Mouse (Mus musculus): ENCODE results near the gene Arhgef15. TPM values are rescaled to one million over a fixed set of nuclear protein-coding genes. Genes with fewer than 3 reads are reported as not detected.
"Not testable (repeated sequence)": the region's sequence is repeated elsewhere in the genome, so short reads cannot be mapped to it uniquely, and the experiment has no call there.

Gene Arhgef15
- 7.3 and 8.9 TPM in 2 replicates for polyA plus RNA-seq (2014; fragmentation: Nextera tagmentation; extraction: Ambion mirVana)

DNA sequence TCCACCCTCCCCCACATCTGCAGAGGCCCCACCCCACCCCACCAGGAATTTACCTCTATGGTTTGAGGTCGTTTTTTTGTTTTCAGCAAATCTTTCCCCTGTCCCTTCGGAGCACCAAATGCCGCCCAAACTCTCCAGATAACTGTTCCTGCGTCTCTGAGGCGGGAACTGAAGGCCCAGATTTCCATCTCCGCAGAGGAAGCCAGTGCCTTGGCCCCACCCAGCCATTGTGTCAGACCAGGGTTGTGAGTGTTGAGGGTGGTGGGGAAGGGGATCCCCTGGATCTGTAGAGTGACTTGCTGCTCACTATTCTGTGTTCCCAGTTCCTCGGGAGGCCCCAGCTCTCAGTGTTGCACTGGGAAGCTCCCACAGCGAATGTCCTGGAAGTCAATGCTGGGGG lies at the start of gene Arhgef15:
TSS of gene Arhgef15 (minus strand) at position 173 of the 400 bp plus-strand sequence.
- ATAC-seq (ENCODE audit: low read depth): no peak
- Histone ChIP-seq H3K27me3 (replicated peaks; ENCODE audit: control insufficient read depth, insufficient read depth, low read length) (peaks cover 17% of the 10 kb centered on the region), H3K4me2 (ENCODE audit: low read depth, low read length) (peak within 1 kb of the TSS; percentile 26; the same call in 1 of the 2 replicates), H3K9ac (ENCODE audit: low read depth, low read length) (peak within 1 kb of the TSS; percentile 37; the same call in 1 of the 2 replicates), H3K4me3 (ENCODE audit: low read depth, low read length) (peak within 1 kb of the TSS; percentile 11), H3K36me3 (ENCODE audit: control insufficient read depth, insufficient read depth, low read length) (no peaks in the 10 kb centered on the region), H3K27ac (replicated peaks; ENCODE audit: low read depth, low read length) (no peak within 1 kb of the TSS), H3K4me1 (ENCODE audit: control insufficient read depth, insufficient read depth, low read length) (no peaks in the 10 kb centered on the region; the same call in 1 of the 2 replicates), H3K9me3 (ENCODE audit: control insufficient read depth, low read length) (no peaks in the 10 kb centered on the region)
- no peak for DNase-seq (ENCODE audit: low spot score)
- 47% methylated on average over 8 of the region's 8 CpGs for WGBS

DNA sequence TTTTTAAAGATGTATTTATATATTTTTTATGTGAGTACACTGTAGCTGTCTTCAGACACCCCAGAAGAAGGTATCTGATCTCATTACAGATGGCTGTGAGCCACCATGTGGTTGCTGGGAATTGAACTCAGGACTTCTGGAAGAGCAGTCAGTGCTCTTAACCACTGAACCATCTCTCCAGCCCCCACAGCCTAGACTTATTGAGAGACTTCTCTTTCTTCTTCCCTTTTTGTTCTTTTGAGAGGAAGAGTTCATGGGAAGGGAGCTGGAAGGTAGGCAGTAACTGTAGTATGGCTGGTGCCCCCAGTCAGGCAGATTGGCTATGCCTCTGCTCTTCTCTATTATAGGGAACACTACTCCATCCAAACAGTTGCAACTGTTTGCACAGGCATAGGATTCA lies 49.3 kb upstream of the Arhgef15 start:
- peaks cover 21% of the 10 kb centered on the region; the same call in 1 of the 2 replicates for H3K36me3 ChIP-seq (ENCODE audit: control insufficient read depth, insufficient read depth, low read length)
- DNase-seq (ENCODE audit: low spot score); H3K4me1 ChIP-seq (ENCODE audit: control insufficient read depth, insufficient read depth, low read length); H3K27ac ChIP-seq (replicated peaks; ENCODE audit: low read depth, low read length); ATAC-seq (ENCODE audit: low read depth); H3K9ac ChIP-seq (ENCODE audit: low read depth, low read length); H3K27me3 ChIP-seq (replicated peaks; ENCODE audit: control insufficient read depth, insufficient read depth, low read length); H3K4me3 ChIP-seq (ENCODE audit: low read depth, low read length); H3K9me3 ChIP-seq (ENCODE audit: control insufficient read depth, low read length); H3K4me2 ChIP-seq (ENCODE audit: low read depth, low read length): not testable (repeated sequence)

DNA sequence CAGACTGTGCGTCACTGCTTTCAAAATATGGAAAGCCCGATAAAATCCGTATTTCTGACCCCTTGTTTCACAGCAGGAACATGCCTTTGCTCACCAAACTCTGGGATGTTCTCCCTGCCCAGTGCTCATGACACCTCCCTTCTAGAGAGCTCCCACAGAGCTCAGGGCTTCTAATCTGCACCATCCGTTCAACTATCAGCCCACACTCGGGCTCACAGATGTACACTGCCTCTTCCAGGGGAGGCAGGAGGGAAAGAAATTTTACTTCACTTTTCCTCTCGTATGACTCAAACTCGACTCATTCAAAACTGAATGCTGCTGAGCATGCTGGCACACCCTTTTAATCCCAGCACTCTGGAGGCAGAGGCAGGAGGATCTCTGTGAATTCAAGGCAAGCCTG lies 47.9 kb upstream of the Arhgef15 start:
- DNase-seq (ENCODE audit: low spot score): no peak
- Histone ChIP-seq H3K36me3 (ENCODE audit: control insufficient read depth, insufficient read depth, low read length) (peaks cover 35% of the 10 kb centered on the region), H3K27ac (replicated peaks; ENCODE audit: low read depth, low read length) (no peak overlapping the region), H3K4me1 (ENCODE audit: control insufficient read depth, insufficient read depth, low read length) (peaks cover 7% of the 10 kb centered on the region), H3K9ac (ENCODE audit: low read depth, low read length) (no peak overlapping the region), H3K4me2 (ENCODE audit: low read depth, low read length) (no peak overlapping the region), H3K9me3 (ENCODE audit: control insufficient read depth, low read length) (no peaks in the 10 kb centered on the region), H3K27me3 (replicated peaks; ENCODE audit: control insufficient read depth, insufficient read depth, low read length) (no peaks in the 10 kb centered on the region), H3K4me3 (ENCODE audit: low read depth, low read length) (no peak overlapping the region)
- no peak for ATAC-seq (ENCODE audit: low read depth)
- WGBS: 87% methylated on average over 7 of the region's 7 CpGs

DNA sequence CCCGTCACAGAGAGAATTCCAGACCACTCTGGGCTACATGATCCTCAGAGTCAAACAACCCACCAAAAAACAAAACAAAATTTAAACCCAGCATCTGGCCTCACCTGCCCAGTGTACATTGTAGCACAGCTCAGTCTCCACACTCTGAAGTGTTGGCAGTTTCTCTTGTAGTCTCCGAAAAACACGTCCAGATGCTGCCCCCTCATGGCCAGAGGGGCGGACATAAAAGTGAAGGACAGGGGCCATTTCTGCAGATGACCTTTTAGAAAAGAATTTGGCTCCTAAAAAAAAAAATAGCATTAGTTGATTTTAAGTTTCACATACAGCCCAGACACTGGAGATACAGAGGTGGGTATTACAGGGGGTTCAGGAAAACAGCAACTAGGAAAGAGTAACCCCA lies 46.3 kb upstream of the Arhgef15 start:
- no peak overlapping the region for H3K4me2 ChIP-seq (ENCODE audit: low read depth, low read length)
- H3K27ac ChIP-seq (replicated peaks; ENCODE audit: low read depth, low read length): no peak overlapping the region
- no peaks in the 10 kb centered on the region for H3K27me3 ChIP-seq (replicated peaks; ENCODE audit: control insufficient read depth, insufficient read depth, low read length)
- H3K36me3 ChIP-seq (ENCODE audit: control insufficient read depth, insufficient read depth, low read length): peaks cover 50% of the 10 kb centered on the region
- no peak for ATAC-seq (ENCODE audit: low read depth)
- peaks cover 7% of the 10 kb centered on the region for H3K4me1 ChIP-seq (ENCODE audit: control insufficient read depth, insufficient read depth, low read length)
- WGBS: 55% methylated on average over 4 of the region's 4 CpGs
- no peaks in the 10 kb centered on the region for H3K9me3 ChIP-seq (ENCODE audit: control insufficient read depth, low read length)
- no peak overlapping the region for H3K9ac ChIP-seq (ENCODE audit: low read depth, low read length)
- DNase-seq (ENCODE audit: low spot score): no peak
- no peak overlapping the region for H3K4me3 ChIP-seq (ENCODE audit: low read depth, low read length)

DNA sequence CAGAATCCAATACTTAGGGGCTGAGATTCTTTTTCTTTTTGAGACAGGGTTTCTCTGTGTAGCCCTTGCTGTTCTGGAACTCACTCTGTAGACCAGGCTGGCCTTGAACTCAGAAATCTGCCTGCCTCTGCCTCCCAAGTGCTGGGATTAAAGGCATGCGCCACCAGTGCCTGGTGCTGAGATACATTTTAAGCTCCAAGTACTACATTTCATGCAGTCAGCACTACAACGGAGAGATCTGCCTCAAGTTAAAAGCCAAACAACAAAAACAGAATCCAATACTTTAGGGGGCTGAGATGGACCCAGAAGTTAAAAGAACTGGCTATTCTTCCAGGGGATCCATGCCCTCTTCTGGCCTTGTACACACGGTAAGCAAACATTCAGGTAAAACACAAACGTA lies 45.5 kb upstream of the Arhgef15 start:
- H3K9me3 ChIP-seq (ENCODE audit: control insufficient read depth, low read length); H3K4me2 ChIP-seq (ENCODE audit: low read depth, low read length); H3K4me3 ChIP-seq (ENCODE audit: low read depth, low read length); H3K4me1 ChIP-seq (ENCODE audit: control insufficient read depth, insufficient read depth, low read length); H3K27me3 ChIP-seq (replicated peaks; ENCODE audit: control insufficient read depth, insufficient read depth, low read length); H3K27ac ChIP-seq (replicated peaks; ENCODE audit: low read depth, low read length); ATAC-seq (ENCODE audit: low read depth); H3K9ac ChIP-seq (ENCODE audit: low read depth, low read length); DNase-seq (ENCODE audit: low spot score): not testable (repeated sequence)
- WGBS: 92% methylated on average over 4 of the region's 4 CpGs
- peaks cover 58% of the 10 kb centered on the region for H3K36me3 ChIP-seq (ENCODE audit: control insufficient read depth, insufficient read depth, low read length)

DNA sequence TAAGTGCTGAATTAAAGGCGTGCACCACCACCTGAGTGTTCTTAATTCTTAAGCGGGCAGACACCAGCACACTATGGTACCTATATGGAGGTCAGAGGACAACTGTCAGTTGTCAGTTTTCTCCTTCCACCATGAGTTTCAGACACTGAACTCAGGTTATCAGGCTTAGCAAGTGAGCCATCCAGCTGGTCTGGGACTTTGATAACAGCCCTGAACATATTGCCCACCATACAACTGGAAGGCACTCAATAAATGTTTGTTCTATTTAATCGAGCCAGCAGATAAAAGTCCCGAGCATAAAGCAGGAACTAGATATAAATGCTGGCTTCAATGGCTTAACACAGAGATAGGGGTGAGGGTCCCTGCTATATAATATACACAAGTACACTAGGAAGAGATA lies 39.8 kb upstream of the Arhgef15 start:
- Histone ChIP-seq H3K9ac (ENCODE audit: low read depth, low read length) (no peak overlapping the region), H3K36me3 (ENCODE audit: control insufficient read depth, insufficient read depth, low read length) (peaks cover 96% of the 10 kb centered on the region), H3K4me1 (ENCODE audit: control insufficient read depth, insufficient read depth, low read length) (no peaks in the 10 kb centered on the region), H3K4me3 (ENCODE audit: low read depth, low read length) (no peak overlapping the region), H3K4me2 (ENCODE audit: low read depth, low read length) (no peak overlapping the region), H3K9me3 (ENCODE audit: control insufficient read depth, low read length) (no peaks in the 10 kb centered on the region), H3K27me3 (replicated peaks; ENCODE audit: control insufficient read depth, insufficient read depth, low read length) (no peaks in the 10 kb centered on the region), H3K27ac (replicated peaks; ENCODE audit: low read depth, low read length) (no peak overlapping the region)
- 93% methylated on average over 4 of the region's 4 CpGs for WGBS
- no peak for DNase-seq (ENCODE audit: low spot score)
- no peak for ATAC-seq (ENCODE audit: low read depth)

DNA sequence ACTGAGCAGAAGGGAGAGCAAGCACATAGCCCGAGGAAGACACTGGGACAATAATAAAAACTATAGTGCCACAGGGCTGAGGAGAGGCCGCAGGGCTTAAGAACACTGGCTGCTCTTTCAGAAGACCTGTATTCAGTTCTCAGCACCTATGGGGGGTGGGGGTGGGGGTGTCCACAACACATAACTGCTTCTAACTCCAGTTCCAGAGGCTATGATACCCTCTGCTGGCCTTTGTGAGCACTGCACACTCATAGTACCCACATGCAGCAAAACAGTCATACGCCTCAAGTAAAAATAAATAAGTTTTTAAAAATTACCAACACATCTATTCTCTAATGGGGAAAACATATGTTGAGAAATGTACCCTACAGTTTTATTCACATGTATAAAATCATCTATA lies 37.1 kb upstream of the Arhgef15 start:
- peaks cover 97% of the 10 kb centered on the region for H3K36me3 ChIP-seq (ENCODE audit: control insufficient read depth, insufficient read depth, low read length)
- WGBS: 94% methylated on average over 3 of the region's 3 CpGs
- no peak overlapping the region for H3K9ac ChIP-seq (ENCODE audit: low read depth, low read length)
- no peak overlapping the region for H3K4me2 ChIP-seq (ENCODE audit: low read depth, low read length)
- H3K4me3 ChIP-seq (ENCODE audit: low read depth, low read length): no peak overlapping the region
- no peaks in the 10 kb centered on the region for H3K4me1 ChIP-seq (ENCODE audit: control insufficient read depth, insufficient read depth, low read length)
- no peak for DNase-seq (ENCODE audit: low spot score)
- no peaks in the 10 kb centered on the region for H3K9me3 ChIP-seq (ENCODE audit: control insufficient read depth, low read length)
- H3K27ac ChIP-seq (replicated peaks; ENCODE audit: low read depth, low read length): no peak overlapping the region
- ATAC-seq (ENCODE audit: low read depth): no peak
- no peaks in the 10 kb centered on the region for H3K27me3 ChIP-seq (replicated peaks; ENCODE audit: control insufficient read depth, insufficient read depth, low read length)

DNA sequence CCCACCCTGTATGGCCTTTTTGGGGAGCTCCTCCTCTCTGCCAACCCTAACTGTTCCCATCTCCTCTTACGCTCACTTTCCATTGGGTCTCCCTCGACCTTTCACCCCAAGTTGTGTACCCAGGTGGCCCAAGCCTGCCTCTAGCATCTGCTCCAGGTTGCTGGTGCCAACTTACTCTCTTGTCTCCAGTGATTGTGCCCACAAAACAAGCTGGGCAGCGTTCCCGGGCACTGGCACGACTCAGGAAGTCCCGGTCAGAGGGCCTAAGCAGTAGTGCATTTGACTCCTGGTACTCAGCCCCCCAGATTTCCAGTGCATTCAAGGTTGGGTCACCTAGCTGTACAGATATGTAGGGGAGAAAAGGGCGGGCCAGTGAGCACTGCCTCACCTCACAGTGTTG lies 35.8 kb upstream of the Arhgef15 start:
- no peak overlapping the region for H3K4me3 ChIP-seq (ENCODE audit: low read depth, low read length)
- 88% methylated on average over 7 of the region's 7 CpGs for WGBS
- ATAC-seq (ENCODE audit: low read depth): no peak
- DNase-seq (ENCODE audit: low spot score): no peak
- no peak overlapping the region for H3K9ac ChIP-seq (ENCODE audit: low read depth, low read length)
- no peaks in the 10 kb centered on the region for H3K9me3 ChIP-seq (ENCODE audit: control insufficient read depth, low read length)
- no peak overlapping the region for H3K27ac ChIP-seq (replicated peaks; ENCODE audit: low read depth, low read length)
- H3K36me3 ChIP-seq (ENCODE audit: control insufficient read depth, insufficient read depth, low read length): peaks cover 97% of the 10 kb centered on the region
- no peaks in the 10 kb centered on the region for H3K4me1 ChIP-seq (ENCODE audit: control insufficient read depth, insufficient read depth, low read length)
- H3K4me2 ChIP-seq (ENCODE audit: low read depth, low read length): no peak overlapping the region
- no peaks in the 10 kb centered on the region for H3K27me3 ChIP-seq (replicated peaks; ENCODE audit: control insufficient read depth, insufficient read depth, low read length)

DNA sequence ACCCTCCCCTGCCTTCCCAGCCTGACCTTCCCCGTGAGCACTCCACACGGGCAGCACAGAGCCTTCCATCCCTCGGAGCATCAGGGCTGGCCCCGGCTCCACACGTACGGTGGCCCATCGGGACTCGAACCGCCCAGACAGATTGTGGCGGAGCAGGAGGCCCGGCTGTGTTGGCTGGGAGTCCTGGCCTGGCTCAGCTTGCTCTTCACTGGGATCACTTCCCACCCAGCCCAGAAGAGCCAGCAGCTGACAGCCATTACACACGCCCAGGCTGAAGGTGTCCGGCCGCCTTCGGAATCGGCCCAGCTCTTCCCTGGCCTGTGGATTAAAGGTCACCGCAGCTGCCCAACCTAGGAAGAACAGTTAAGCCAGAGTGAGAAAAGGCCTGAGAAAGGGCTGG lies 31.1 kb upstream of the Arhgef15 start:
- Histone ChIP-seq H3K27ac (replicated peaks; ENCODE audit: low read depth, low read length) (no peak overlapping the region), H3K9me3 (ENCODE audit: control insufficient read depth, low read length) (no peaks in the 10 kb centered on the region), H3K9ac (ENCODE audit: low read depth, low read length) (no peak overlapping the region), H3K27me3 (replicated peaks; ENCODE audit: control insufficient read depth, insufficient read depth, low read length) (no peaks in the 10 kb centered on the region), H3K4me1 (ENCODE audit: control insufficient read depth, insufficient read depth, low read length) (no peaks in the 10 kb centered on the region), H3K4me2 (ENCODE audit: low read depth, low read length) (no peak overlapping the region), H3K4me3 (ENCODE audit: low read depth, low read length) (no peak overlapping the region), H3K36me3 (ENCODE audit: control insufficient read depth, insufficient read depth, low read length) (peaks cover 72% of the 10 kb centered on the region)
- DNase-seq (ENCODE audit: low spot score) (no peak), ATAC-seq (ENCODE audit: low read depth) (no peak)
- WGBS: 90% methylated on average over 17 of the region's 17 CpGs

Data from embryonic facial prominence, embryonic 14.5 days (tissue).